Mouse (Mus musculus) small intestine, adult 2 months (tissue): ENCODE measurements at regions not wholly inside any gene's neighbourhood (a gene's known extent, or its start where the extent isn't known, plus 50 kb on each side); places are given as distances from the start of the nearest gene placed in this dataset.

Experiments
- H3K27ac ChIP-seq: fragments of 200-500 bp; 2 replicates; pipeline ENCODE4 v1.5.1; 2012; ENCODE audit warnings: low read depth, low read length, control low read depth, inconsistent platforms; ENCODE audit not compliant: insufficient read depth
- H3K27me3 ChIP-seq: fragments of 200-500 bp; 2 replicates; pipeline ENCODE4 v1.6.1; 2012; ENCODE audit warnings: mild to moderate bottlenecking, moderate library complexity, low read length, inconsistent platforms; ENCODE audit not compliant: control insufficient read depth, insufficient read depth
- H3K36me3 ChIP-seq: fragments of 200-500 bp; 2 replicates; pipeline ENCODE4 v1.6.1; 2012; ENCODE audit warnings: mild to moderate bottlenecking, low read length, control low read depth, inconsistent platforms; ENCODE audit not compliant: control insufficient read depth, insufficient read depth
- H3K4me1 ChIP-seq: fragments of 200-500 bp; 2 replicates; pipeline ENCODE4 v1.6.1; 2012; ENCODE audit warnings: low read length, inconsistent platforms, mixed read lengths; ENCODE audit not compliant: control insufficient read depth, insufficient read depth, insufficient read length
- H3K4me3 ChIP-seq: fragments of 200-500 bp; 2 replicates; pipeline ENCODE4 v1.5.1; 2012; ENCODE audit warnings: low read depth, mild to moderate bottlenecking, control low read depth, inconsistent platforms, low read length, moderate library complexity
- CTCF ChIP-seq: fragments of 200-500 bp; IDR thresholded peaks from 2 replicates; pipeline ENCODE4 v1.5.1; 2012; ENCODE audit warnings: low read depth, mild to moderate bottlenecking, control low read depth, inconsistent platforms, low read length, moderate library complexity, mixed read lengths; ENCODE audit not compliant: insufficient replicate concordance, insufficient read length; ENCODE audit errors: extremely low read depth
- POLR2A ChIP-seq: fragments of 200-500 bp; IDR thresholded peaks from 2 replicates; pipeline ENCODE4 v1.6.1; 2012; ENCODE audit warnings: low read depth, mild to moderate bottlenecking, control low read depth, inconsistent platforms, low read length, moderate library complexity
- WGBS: fragments of 180-500 bp; shearing (Covaris S2); methylation state at CpG from one replicate; pipeline ENCODE4 v1.1.7; 2018; 5-methylcytosine and 5-hydroxymethylcytosine counted together

- Histone ChIP-seq H3K27ac (no peak overlapping the region), H3K36me3 (no peaks in the 10 kb centered on the region)
Measured at GRCm38 (mm10) chr5:75446386-75446785, 128.3 kb upstream of the Kit start.

GRCm38 (mm10) chr5:75449913-75450525 is 124.7 kb upstream of the Kit start:
- no peak overlapping the region for H3K4me3 ChIP-seq
- H3K27me3 ChIP-seq: no peaks in the 10 kb centered on the region
- 85% methylated on average over 21 of the region's 21 CpGs for WGBS
- no peaks in the 10 kb centered on the region; the same call in 1 of the 2 replicates for H3K4me1 ChIP-seq
- H3K36me3 ChIP-seq: no peaks in the 10 kb centered on the region
- TF ChIP-seq POLR2A (no peak), CTCF (no peak)
- H3K27ac ChIP-seq: no peak overlapping the region

More at GRCm38 (mm10) chr5:75446386-75446785, 128.3 kb upstream of the Kit start:
- Histone ChIP-seq H3K4me1 (no peaks in the 10 kb centered on the region), H3K4me3 (no peak overlapping the region), H3K27me3 (no peaks in the 10 kb centered on the region)
- WGBS: 56% methylated on average over 1 of the region's 1 CpGs
- TF ChIP-seq CTCF (no peak), POLR2A (no peak)

GRCm38 (mm10) chr5:75450564-75450963 is 124.2 kb upstream of the Kit start:
- H3K36me3 ChIP-seq: no peaks in the 10 kb centered on the region
- 89% methylated on average over 9 of the region's 9 CpGs for WGBS
- no peaks in the 10 kb centered on the region; the same call in 1 of the 2 replicates for H3K4me1 ChIP-seq
- H3K27me3 ChIP-seq: no peaks in the 10 kb centered on the region
- H3K27ac ChIP-seq: no peak overlapping the region
- TF ChIP-seq CTCF: no peak
- no peak overlapping the region for H3K4me3 ChIP-seq

DNA sequence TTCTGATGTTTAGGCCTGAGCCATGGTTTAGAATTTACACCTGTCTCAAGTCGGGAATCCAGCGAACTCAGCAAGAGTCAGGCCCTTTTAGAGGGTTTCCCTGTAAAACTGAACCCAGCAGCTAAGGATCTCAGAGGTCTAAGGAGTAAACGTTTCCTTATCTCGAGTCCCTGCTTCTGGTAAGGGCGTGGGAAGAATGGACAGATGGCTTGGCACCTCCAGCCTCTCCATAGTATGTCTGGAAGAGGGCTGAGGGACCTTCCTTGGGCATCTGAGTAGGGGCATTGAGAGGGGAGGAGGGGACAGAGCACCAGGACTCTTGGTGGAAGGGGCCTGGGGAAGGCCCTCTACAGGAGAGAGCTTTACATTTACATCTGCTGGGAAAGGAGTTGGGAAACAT is 123.6 kb upstream of the Kit start:
- H3K4me3 ChIP-seq: no peak overlapping the region
- no peaks in the 10 kb centered on the region for H3K27me3 ChIP-seq
- no peaks in the 10 kb centered on the region; the same call in 1 of the 2 replicates for H3K4me1 ChIP-seq
- WGBS: 35% methylated on average over 5 of the region's 5 CpGs
- TF ChIP-seq POLR2A (no peak), CTCF (no peak)
- no peak overlapping the region for H3K27ac ChIP-seq
- no peaks in the 10 kb centered on the region for H3K36me3 ChIP-seq

GRCm38 (mm10) chr5:75451693-75452092 is 123.0 kb upstream of the Kit start:
- Histone ChIP-seq H3K27me3 (no peaks in the 10 kb centered on the region), H3K4me3 (no peak overlapping the region), H3K4me1 (no peaks in the 10 kb centered on the region; the same call in 1 of the 2 replicates), H3K27ac (no peak overlapping the region), H3K36me3 (no peaks in the 10 kb centered on the region)
- TF ChIP-seq POLR2A: no peak
- no peak for TF ChIP-seq CTCF
- 41% methylated on average over 8 of the region's 8 CpGs for whole genome bisulfite sequencing

- Histone ChIP-seq H3K27ac (no peak overlapping the region), H3K4me3 (no peak overlapping the region), H3K36me3 (no peaks in the 10 kb centered on the region), H3K4me1 (no peaks in the 10 kb centered on the region; the same call in 1 of the 2 replicates), H3K27me3 (no peaks in the 10 kb centered on the region)
- no peak for TF ChIP-seq CTCF
- WGBS: 82% methylated on average over 9 of the region's 9 CpGs
Measured at GRCm38 (mm10) chr5:75453757-75454390, 120.8 kb upstream of the Kit start.

DNA sequence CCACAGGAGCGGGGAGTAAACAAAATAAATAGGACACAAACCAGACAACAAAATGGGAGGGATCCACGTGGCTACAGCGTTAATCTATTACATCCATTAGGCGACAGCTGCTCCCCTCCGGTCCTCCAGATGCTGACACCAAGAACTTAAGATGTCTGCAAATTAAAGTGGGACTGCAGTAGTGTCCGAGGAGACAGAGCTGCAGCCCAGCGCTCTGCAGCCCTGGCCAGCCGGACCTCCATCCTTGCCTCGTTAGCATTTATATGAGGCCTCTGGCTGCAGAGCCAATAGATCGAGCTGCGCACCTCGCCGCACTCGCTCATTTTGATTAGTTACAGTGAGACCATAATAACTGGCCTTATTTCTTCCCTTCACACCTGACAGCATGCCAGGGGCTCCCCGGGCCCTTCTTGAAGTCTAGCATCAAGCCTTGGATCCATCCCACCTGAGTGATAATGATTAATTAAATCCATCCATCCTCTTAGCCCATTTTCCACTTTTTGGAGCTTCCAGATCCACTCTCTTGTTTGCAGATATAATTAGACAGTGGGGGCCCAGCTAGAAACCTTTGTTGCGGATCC is 119.7 kb upstream of the Kit start:
- 81% methylated on average over 16 of the region's 16 CpGs for WGBS
- TF ChIP-seq CTCF (no peak), POLR2A (no peak)

More for the DNA sequence above, 119.7 kb upstream of the Kit start:
- Histone ChIP-seq H3K27ac (no peak overlapping the region), H3K36me3 (no peaks in the 10 kb centered on the region), H3K4me1 (no peaks in the 10 kb centered on the region; the same call in 1 of the 2 replicates), H3K4me3 (no peak overlapping the region), H3K27me3 (no peaks in the 10 kb centered on the region)
